Mouse (Mus musculus) CH12.LX (cell line): ENCODE results near the gene Ankmy2.

Experiments
- EP300 ChIP-seq: IDR thresholded peaks from 2 replicates; pipeline ENCODE4 v1.6.1; 2011; ENCODE audit warnings: low read length, improper control_type of control experiment
- ZKSCAN1 ChIP-seq: IDR thresholded peaks from 2 replicates; pipeline ENCODE4 v1.6.1; 2012; ENCODE audit warnings: low read depth, inconsistent platforms, low read length, improper control_type of control experiment, borderline replicate concordance

DNA sequence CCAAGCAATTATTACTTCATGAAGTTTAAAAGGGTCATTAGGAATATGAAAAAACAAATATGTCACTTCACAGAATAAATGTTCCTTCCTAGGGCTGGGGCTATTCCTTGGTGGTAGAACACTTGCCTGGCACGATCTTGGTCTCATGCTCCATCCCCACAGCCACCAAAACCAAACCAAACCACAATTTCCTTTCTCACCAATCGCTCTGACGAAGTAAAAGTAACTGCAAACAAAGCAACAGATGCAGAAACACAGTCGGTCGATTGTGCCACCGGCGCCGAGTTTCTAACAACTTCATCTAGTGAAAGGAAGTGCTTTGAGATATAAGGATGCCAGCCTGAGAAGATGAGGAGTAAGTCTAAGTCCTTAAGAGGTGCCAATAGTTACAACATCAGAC lies 20.6 kb upstream of the Ankmy2 start:
- TF ChIP-seq ZKSCAN1 (no peak), EP300 (no peak)
